Mouse (Mus musculus) C2C12 (cell line): ENCODE results near the gene Fryl. TPM values are rescaled to one million over a fixed set of nuclear protein-coding genes. Genes with fewer than 3 reads are reported as not detected.

Source experiments
- H3K27me3 ChIP-seq: one replicate; pipeline ENCODE4 v1.6.1; 2011; ENCODE audit not compliant: control insufficient read depth, insufficient read depth, insufficient read length
- H3K36me3 ChIP-seq: one replicate; pipeline ENCODE4 v1.6.1; 2011; ENCODE audit not compliant: control insufficient read depth, insufficient read depth
- H3K4me3 ChIP-seq: one replicate; pipeline ENCODE4 v1.5.1; 2011; ENCODE audit warnings: mild to moderate bottlenecking, control low read depth; ENCODE audit not compliant: poor library complexity, insufficient read depth, severe bottlenecking
- H3K79me2 ChIP-seq: one replicate; pipeline ENCODE4 v1.6.1; 2011; ENCODE audit not compliant: control insufficient read depth, insufficient read depth
- H3K79me3 ChIP-seq: one replicate; pipeline ENCODE4 v1.6.1; 2011; ENCODE audit warnings: low read depth, control low read depth
- H3ac ChIP-seq: one replicate; pipeline ENCODE3; 2011; ENCODE audit warnings: low read depth; ENCODE audit not compliant: control insufficient read depth, insufficient read length
- CEBPB ChIP-seq: IDR thresholded peaks from one replicate; pipeline ENCODE4 v1.6.1; 2011; ENCODE audit warnings: low read depth, mild to moderate bottlenecking, control low read depth, moderate library complexity
- CTCF ChIP-seq: IDR thresholded peaks from one replicate; pipeline ENCODE4 v1.5.1; 2011; ENCODE audit not compliant: control insufficient read depth, insufficient read depth, insufficient read length
- FOSL1 ChIP-seq: IDR thresholded peaks from one replicate; pipeline ENCODE4 v1.8.0; 2011; ENCODE audit warnings: mild to moderate bottlenecking, low read length; ENCODE audit not compliant: poor library complexity, insufficient read depth, severe bottlenecking
- MAX ChIP-seq: IDR thresholded peaks from one replicate; pipeline ENCODE4 v1.6.1; 2011; ENCODE audit warnings: mild to moderate bottlenecking, control low read depth
- MYOD1 ChIP-seq: IDR thresholded peaks from one replicate; pipeline ENCODE4 v1.6.1; 2011; ENCODE audit warnings: low read depth; ENCODE audit not compliant: control insufficient read depth, insufficient read length
- MYOG ChIP-seq: IDR thresholded peaks from one replicate; pipeline ENCODE4 v1.6.1; 2011; ENCODE audit not compliant: control insufficient read depth, insufficient read length; ENCODE audit errors: extremely low read depth
- USF1 ChIP-seq: IDR thresholded peaks from one replicate; pipeline ENCODE4 v1.6.1; 2011; ENCODE audit warnings: low read depth, mild to moderate bottlenecking, control low read depth, moderate library complexity
- polyA plus RNA-seq: library from polyadenylated mRNA; unstranded; fragments of >200 nt; fragmentation: generic; extraction: Trizol; gene quantifications from one replicate; pipeline ENCODE4 v1.2.1, GENCODE M21; 2012; ENCODE audit warnings: missing spikeins

Gene Fryl
- polyA plus RNA-seq, 1 experiment = 13.2 TPM

DNA sequence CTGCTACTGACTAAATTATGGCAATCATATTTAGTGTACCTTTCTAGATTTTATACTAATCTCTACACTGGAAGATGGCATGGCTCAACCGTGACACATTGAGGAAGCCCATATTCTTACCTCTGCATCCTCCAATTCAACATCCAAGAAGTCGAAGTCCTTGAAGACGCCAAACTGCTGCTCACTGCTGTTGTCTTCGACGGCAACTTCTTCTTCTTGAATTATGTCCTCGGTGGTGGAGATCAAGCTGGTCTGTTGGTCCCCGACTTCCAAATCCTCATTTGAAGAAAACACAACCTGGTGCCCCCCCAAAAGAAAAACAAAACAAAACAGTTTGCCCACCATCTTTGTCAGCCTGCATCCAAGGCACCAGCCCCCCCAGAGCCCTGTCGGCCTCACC, 202.5 kb downstream of the Fryl start:
- peaks cover 15% of the 10 kb centered on the region for H3K36me3 ChIP-seq

DNA sequence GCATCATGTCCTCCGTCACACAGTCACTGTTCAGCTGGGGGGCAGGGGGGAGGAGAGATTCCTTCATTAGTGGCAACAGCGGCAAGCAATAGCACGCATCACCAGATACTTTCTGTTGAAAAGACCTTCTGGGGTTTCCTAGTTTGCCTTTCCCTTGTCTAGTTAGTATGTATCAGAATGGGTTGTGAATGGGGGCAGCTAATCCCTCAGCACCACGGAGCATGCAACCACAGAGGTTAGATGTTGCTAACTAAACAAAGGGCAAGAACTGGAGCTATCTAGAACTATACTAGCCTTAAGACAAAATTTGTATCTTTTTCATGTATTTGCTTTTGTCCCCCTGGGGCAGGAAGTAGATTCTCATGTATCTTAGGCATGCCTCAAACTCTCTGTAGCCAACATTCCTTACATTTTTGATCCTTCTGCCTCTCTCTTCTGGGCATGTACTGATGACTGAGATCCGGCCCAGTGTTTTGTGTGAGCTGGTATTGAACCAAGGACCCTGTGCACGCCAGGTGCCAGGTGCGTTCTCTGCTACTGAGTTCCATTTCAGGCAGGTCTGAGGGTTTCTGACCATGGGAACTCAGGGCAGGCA, 208.7 kb downstream of the Fryl start:
- peaks cover 7% of the 10 kb centered on the region for H3K36me3 ChIP-seq
- no peaks in the 10 kb centered on the region for H3K27me3 ChIP-seq
- H3K79me2 ChIP-seq = no peaks in the 10 kb centered on the region
- TF ChIP-seq CTCF (no peak), MYOD1 (no peak), USF1 (no peak), MAX (no peak), MYOG (no peak), CEBPB (no peak), FOSL1 (no peak)
- no peak overlapping the region for H3K4me3 ChIP-seq
- no peaks in the 10 kb centered on the region for H3K79me3 ChIP-seq
- no peak overlapping the region for H3ac ChIP-seq

More for the DNA sequence above, 202.5 kb downstream of the Fryl start:
- TF ChIP-seq CTCF (no peak), USF1 (no peak), MYOG (no peak)
- no peaks in the 10 kb centered on the region for H3K27me3 ChIP-seq
- no peaks in the 10 kb centered on the region for H3K79me2 ChIP-seq
- H3ac ChIP-seq = no peak overlapping the region
- H3K4me3 ChIP-seq = no peak overlapping the region
- no peaks in the 10 kb centered on the region for H3K79me3 ChIP-seq

DNA sequence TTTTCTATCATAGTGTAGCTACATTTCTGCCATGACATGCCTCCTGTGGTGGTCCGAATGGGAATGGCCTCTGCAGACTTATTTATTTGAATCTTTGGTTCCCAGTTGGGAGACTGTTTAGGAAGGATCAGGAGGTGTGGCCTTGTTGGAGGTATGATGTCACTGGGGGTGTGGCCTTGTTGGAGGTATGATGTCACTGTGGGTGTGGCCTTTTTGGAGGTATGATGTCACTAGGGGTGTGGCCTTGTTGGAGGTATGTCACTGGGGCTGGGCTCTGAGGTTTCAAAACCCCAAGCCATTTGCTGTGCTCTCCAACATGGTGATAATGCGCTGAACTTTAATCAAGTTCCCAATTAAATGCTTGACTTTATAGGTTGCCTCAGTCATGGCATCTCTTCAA, 212.4 kb downstream of the Fryl start:
- no peaks in the 10 kb centered on the region for H3K79me3 ChIP-seq
- H3K4me3 ChIP-seq = no peak overlapping the region
- H3ac ChIP-seq = no peak overlapping the region
- H3K36me3 ChIP-seq = no peaks in the 10 kb centered on the region
- H3K79me2 ChIP-seq = no peaks in the 10 kb centered on the region
- TF ChIP-seq FOSL1 = no peak
- no peak for TF ChIP-seq CEBPB
- no peak for TF ChIP-seq MYOG
- TF ChIP-seq USF1 = no peak
- no peak for TF ChIP-seq MYOD1
- no peak for TF ChIP-seq CTCF
- no peak for TF ChIP-seq MAX
- H3K27me3 ChIP-seq = no peaks in the 10 kb centered on the region

DNA sequence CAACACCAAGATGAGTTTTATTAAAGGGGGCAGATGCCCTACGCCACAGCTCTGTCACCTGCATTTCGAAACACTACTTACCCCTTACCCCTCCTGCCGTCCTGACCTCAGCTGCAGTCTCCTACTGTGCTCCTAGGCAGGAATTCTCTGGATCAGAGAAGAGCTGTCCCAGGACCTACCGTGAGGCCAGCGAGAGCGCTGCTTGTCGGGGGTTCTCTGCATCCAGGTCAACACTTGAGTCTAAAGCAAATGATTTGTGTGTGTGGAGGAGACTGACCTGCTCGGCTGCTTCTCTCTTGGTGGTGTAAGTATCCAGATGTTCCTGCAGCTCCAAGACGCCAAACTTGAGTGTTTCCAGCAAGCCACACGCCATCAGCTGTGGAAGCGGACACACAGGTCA, 223.9 kb downstream of the Fryl start:
- TF ChIP-seq FOSL1 = no peak
- no peak for TF ChIP-seq MYOG
- no peak for TF ChIP-seq USF1
- TF ChIP-seq CTCF = no peak
- no peak for TF ChIP-seq MYOD1
- no peak for TF ChIP-seq MAX
- TF ChIP-seq CEBPB = no peak
- Histone ChIP-seq H3K4me3 (no peak overlapping the region), H3K79me2 (no peaks in the 10 kb centered on the region), H3ac (no peak overlapping the region), H3K27me3 (no peaks in the 10 kb centered on the region), H3K79me3 (no peaks in the 10 kb centered on the region), H3K36me3 (peaks cover 22% of the 10 kb centered on the region)

DNA sequence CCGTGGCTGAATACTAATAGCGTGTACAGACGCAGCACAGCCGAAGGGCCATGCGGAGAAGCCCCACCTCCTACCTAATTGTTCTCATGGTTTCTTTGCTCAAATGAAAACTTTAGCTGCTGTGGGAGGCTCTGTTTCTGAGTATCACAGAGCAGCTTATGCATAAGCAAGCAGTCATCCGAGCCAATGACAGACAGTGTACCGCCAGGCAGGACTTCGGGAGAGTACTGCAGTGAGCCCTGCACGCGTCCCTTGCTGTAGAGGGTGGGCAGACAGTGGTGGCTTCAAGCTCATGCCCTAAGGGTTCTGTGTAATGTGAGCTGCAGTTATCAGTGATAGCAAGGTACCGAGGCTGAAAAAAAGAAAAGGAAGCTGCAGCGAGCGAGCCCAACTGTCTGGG, 227.8 kb downstream of the Fryl start:
- Histone ChIP-seq H3K36me3 (peaks cover 12% of the 10 kb centered on the region), H3K4me3 (no peak overlapping the region), H3K27me3 (no peaks in the 10 kb centered on the region), H3ac (no peak overlapping the region), H3K79me3 (no peaks in the 10 kb centered on the region), H3K79me2 (no peaks in the 10 kb centered on the region)
- TF ChIP-seq CTCF (no peak), MYOG (no peak), MYOD1 (no peak), MAX (no peak), USF1 (no peak)

DNA sequence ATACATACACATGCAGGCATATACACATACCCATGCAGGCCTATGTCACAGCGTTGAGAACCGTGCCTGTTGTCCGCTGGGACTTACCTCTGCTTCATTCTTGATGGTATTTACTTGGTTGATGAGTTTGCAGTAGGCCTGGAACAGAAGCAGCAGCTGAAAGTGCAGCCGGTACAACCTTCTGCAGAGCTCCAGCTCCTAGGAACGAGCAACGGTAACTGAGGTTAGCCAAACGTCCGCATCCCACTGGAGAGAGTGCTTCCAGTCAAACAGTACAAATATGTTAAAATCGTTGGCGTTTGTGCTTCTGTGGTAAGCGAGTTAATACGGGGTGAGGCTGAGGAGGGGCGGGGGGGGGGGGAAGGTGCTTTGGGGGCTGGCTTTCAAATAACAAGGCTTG, 232.6 kb downstream of the Fryl start:
- Histone ChIP-seq H3K4me3 (no peak overlapping the region), H3K27me3 (no peaks in the 10 kb centered on the region), H3K79me3 (no peaks in the 10 kb centered on the region), H3K36me3 (no peaks in the 10 kb centered on the region), H3ac (no peak overlapping the region), H3K79me2 (no peaks in the 10 kb centered on the region)
- no peak for TF ChIP-seq FOSL1
- TF ChIP-seq USF1 = no peak
- no peak for TF ChIP-seq MYOG
- TF ChIP-seq CTCF = no peak
- TF ChIP-seq CEBPB = no peak
- TF ChIP-seq MYOD1 = no peak
- TF ChIP-seq MAX = no peak
